Mouse (Mus musculus) olfactory bulb, adult 2 months (tissue): ENCODE measurements around the gene Sectm1b. TPM values are rescaled to one million over a fixed set of nuclear protein-coding genes. Genes with fewer than 3 reads are reported as not detected.
"Not testable (repeated sequence)": the region's sequence is repeated elsewhere in the genome, so short reads cannot be mapped to it uniquely, and the experiment has no call there.

ENCODE experiments used
- H3K27ac ChIP-seq: fragments of 200-500 bp; 2 replicates; pipeline ENCODE4 v1.5.1; 2012; ENCODE audit warnings: low read depth, low read length; ENCODE audit not compliant: insufficient read depth
- H3K4me1 ChIP-seq: fragments of 200-500 bp; 2 replicates; pipeline ENCODE4 v1.6.1; 2012; ENCODE audit warnings: low read length; ENCODE audit not compliant: control insufficient read depth, insufficient read depth
- H3K4me3 ChIP-seq: fragments of 200-500 bp; 2 replicates; pipeline ENCODE4 v1.5.1; 2012; ENCODE audit warnings: mild to moderate bottlenecking, low read depth, low read length, moderate library complexity; ENCODE audit not compliant: insufficient read depth
- CTCF ChIP-seq: fragments of 200-500 bp; IDR thresholded peaks from 2 replicates; pipeline ENCODE4 v1.5.1; 2012; ENCODE audit warnings: low read depth, mild to moderate bottlenecking, low read length, moderate library complexity; ENCODE audit not compliant: insufficient read depth
- POLR2A ChIP-seq: fragments of 200-500 bp; IDR thresholded peaks from 2 replicates; pipeline ENCODE4 v1.6.1; 2012; ENCODE audit warnings: mild to moderate bottlenecking, low read depth, low read length, moderate library complexity; ENCODE audit not compliant: insufficient read depth
- WGBS: fragments of 180-500 bp; shearing (Covaris S2); methylation state at CpG from one replicate; pipeline ENCODE4 v1.1.7; 2018; 5-methylcytosine and 5-hydroxymethylcytosine counted together
- polyA plus RNA-seq: library from polyadenylated mRNA; stranded (reverse); fragments of >200 nt; gene quantifications from 2 replicates; pipeline ENCODE4 v1.2.4, GENCODE M21; 2012; ENCODE audit warnings: low replicate concordance; ENCODE audit not compliant: missing spikeins, insufficient read depth, insufficient read length

Gene Sectm1b
- polyA plus RNA-seq = not detected in 2 replicates

- 81% methylated on average over 5 of the region's 5 CpGs for WGBS
- H3K27ac ChIP-seq = no peak within 1 kb of the TSS
- no peaks in the 10 kb centered on the region for H3K4me1 ChIP-seq
- TF ChIP-seq CTCF (no peak), POLR2A (no peak)
- H3K4me3 ChIP-seq = no peak within 1 kb of the TSS
These were observed at the start of gene Sectm1b for GRCm38 (mm10) chr11:121063379-121063778. Sectm1b (minus strand) TSS chr11:121063569.

GRCm38 (mm10) chr11:121112091-121112775, 48.9 kb upstream of the Sectm1b start:
- Histone ChIP-seq H3K4me1 (no peaks in the 10 kb centered on the region; the same call in 1 of the 2 replicates), H3K4me3 (no peak overlapping the region), H3K27ac (no peak overlapping the region)
- TF ChIP-seq POLR2A (no peak), CTCF (no peak)
- WGBS = 62% methylated on average over 5 of the region's 5 CpGs

- 53% methylated on average over 1 of the region's 1 CpGs for WGBS
- TF ChIP-seq POLR2A = no peak
- TF ChIP-seq CTCF = no peak
- Histone ChIP-seq H3K27ac (no peak overlapping the region), H3K4me1 (no peaks in the 10 kb centered on the region; the same call in 1 of the 2 replicates), H3K4me3 (no peak overlapping the region)
These were observed 48.2 kb upstream of the Sectm1b start for GRCm38 (mm10) chr11:121111601-121112000.

GRCm38 (mm10) chr11:121111051-121111450, 47.7 kb upstream of the Sectm1b start:
- no peak overlapping the region for H3K4me3 ChIP-seq
- no peaks in the 10 kb centered on the region; the same call in 1 of the 2 replicates for H3K4me1 ChIP-seq
- 86% methylated on average over 3 of the region's 3 CpGs for WGBS
- no peak overlapping the region for H3K27ac ChIP-seq
- TF ChIP-seq POLR2A (no peak), CTCF (no peak)

GRCm38 (mm10) chr11:121109986-121110385, 46.6 kb upstream of the Sectm1b start:
- WGBS = 18% methylated on average over 2 of the region's 2 CpGs
- TF ChIP-seq POLR2A (no peak), CTCF (no peak)
- no peaks in the 10 kb centered on the region; the same call in 1 of the 2 replicates for H3K4me1 ChIP-seq
- no peak overlapping the region for H3K27ac ChIP-seq
- H3K4me3 ChIP-seq = no peak overlapping the region

- no peak for TF ChIP-seq CTCF
- no peak for TF ChIP-seq POLR2A
- H3K27ac ChIP-seq = no peak overlapping the region
- H3K4me3 ChIP-seq = no peak overlapping the region
- WGBS = 63% methylated on average over 9 of the region's 9 CpGs
- no peaks in the 10 kb centered on the region; the same call in 1 of the 2 replicates for H3K4me1 ChIP-seq
These were observed 44.7 kb upstream of the Sectm1b start for GRCm38 (mm10) chr11:121108061-121108460.

- not testable (repeated sequence) for H3K4me1 ChIP-seq
- WGBS = 62% methylated on average over 1 of the region's 1 CpGs
These were observed 43.9 kb upstream of the Sectm1b start for GRCm38 (mm10) chr11:121107242-121107641.

GRCm38 (mm10) chr11:121101124-121101805, 37.9 kb upstream of the Sectm1b start:
- no peak for TF ChIP-seq POLR2A
- no peak for TF ChIP-seq CTCF
- WGBS = 93% methylated on average over 4 of the region's 4 CpGs
- Histone ChIP-seq H3K27ac (no peak overlapping the region), H3K4me3 (no peak overlapping the region), H3K4me1 (no peaks in the 10 kb centered on the region)

More at GRCm38 (mm10) chr11:121107242-121107641, 43.9 kb upstream of the Sectm1b start:
- not testable (repeated sequence) for H3K4me3 ChIP-seq, H3K27ac ChIP-seq

- WGBS = 62% methylated on average over 7 of the region's 7 CpGs
- H3K4me3 ChIP-seq = no peak overlapping the region
- TF ChIP-seq CTCF (no peak), POLR2A (no peak)
- H3K4me1 ChIP-seq = no peaks in the 10 kb centered on the region
- H3K27ac ChIP-seq = no peak overlapping the region
These were observed 37.3 kb upstream of the Sectm1b start for GRCm38 (mm10) chr11:121100692-121101091.
